Mouse (Mus musculus) urinary bladder, postnatal 14 days (tissue): Measurements from ENCODE around the gene Pltp.

Experiments
- DNase-seq: peaks from one replicate; pipeline ENCODE4 v3.0.0; 2021; ENCODE audit warnings: low spot score

Pltp gene

DNA sequence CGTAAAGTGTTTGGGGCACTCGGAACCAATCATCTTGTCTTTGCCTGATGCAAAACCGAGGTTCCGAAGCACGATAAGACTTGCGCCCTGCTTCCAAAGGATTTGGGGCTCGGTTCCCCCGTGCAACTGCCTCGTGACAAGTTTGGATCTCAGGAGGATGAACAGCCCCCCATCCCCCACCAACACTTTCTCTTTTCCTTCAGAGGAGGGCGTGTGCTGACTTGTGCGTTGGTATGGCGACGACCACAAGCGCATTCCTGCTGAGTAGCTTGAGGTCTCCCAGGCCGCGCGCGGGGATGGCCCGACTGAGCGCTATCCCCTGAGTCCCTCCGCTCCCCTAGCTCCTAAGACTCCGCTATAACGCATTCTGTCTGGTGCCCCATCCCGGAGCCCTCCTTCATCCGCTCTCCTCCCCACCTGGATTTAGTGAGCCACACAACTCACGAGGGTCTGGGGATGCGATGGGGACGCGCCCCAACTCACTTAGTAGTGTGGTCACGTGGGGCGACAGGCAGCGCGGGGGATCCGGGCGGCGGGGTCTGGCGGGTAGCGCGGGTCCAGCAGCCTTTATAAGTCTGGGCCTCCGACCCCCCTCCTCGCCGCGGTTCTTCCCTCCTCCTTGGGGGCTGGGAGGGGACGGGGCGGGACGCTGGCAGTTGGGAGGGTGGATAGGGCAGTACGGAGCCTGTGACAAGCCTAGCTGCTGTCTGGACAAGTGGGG is at the start of gene Pltp:
TSS of gene Pltp (minus strand) at position 611 of the 721 bp plus-strand sequence.
- peak; percentile 77 for DNase-seq

DNA sequence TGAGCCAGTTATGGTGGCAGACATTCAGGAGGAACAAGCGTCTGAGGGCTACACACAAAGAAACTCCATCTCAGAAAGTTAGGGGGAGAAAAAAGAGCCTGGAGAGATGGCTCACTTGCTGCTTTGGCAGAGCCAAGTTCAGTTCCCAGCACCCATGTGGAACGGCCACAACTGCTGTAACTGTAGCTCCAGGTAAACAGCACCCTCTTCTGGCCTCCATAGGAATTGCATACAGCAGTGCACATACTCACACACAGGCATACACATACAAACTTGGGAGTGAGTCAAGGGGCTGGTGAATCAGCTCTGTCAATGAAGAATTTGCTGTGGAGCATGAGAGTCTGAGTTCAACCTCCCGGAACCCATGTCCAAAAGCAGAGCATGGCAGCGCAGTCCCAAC is 48.6 kb upstream of the Pltp start:
- no peak for DNase-seq

DNA sequence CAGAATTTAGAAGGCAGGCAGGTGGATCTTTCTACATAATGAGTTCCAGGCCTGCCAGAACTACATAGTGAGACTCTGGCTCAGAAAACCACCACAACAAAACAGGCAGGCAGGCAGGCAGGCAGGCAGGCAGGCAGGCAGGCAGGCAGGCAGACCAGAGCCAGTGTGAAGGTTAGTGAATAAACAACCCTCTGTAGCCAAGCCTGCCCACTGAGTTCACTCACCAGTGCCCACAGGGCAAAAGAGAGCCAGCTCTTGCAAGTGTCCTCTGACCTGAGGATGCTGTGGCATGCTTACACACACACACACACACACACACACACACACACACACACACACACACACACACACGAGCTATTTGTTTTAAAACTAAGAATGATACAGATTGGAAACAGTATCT is 46.0 kb upstream of the Pltp start:
- DNase-seq: no peak

DNA sequence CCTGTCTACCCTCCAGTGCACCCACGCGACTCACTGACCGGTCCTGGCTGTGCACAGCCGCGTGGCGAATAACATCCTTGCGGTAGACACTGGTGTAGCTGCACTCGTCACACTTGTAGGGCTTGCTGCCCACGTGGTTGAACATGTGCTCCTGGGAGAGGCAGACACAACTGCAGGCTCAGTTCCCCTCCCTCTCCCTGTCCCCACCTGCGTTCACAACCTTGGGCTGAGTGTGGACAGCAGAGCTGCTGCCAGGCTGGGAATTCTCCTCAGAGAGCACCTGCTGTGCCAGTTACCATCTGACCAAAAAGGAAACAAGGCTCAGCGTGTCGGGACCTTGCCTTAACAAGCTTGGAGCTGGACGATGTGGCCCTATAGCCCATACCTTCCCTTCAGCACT is 43.9 kb upstream of the Pltp start:
- DNase-seq: no peak

DNA sequence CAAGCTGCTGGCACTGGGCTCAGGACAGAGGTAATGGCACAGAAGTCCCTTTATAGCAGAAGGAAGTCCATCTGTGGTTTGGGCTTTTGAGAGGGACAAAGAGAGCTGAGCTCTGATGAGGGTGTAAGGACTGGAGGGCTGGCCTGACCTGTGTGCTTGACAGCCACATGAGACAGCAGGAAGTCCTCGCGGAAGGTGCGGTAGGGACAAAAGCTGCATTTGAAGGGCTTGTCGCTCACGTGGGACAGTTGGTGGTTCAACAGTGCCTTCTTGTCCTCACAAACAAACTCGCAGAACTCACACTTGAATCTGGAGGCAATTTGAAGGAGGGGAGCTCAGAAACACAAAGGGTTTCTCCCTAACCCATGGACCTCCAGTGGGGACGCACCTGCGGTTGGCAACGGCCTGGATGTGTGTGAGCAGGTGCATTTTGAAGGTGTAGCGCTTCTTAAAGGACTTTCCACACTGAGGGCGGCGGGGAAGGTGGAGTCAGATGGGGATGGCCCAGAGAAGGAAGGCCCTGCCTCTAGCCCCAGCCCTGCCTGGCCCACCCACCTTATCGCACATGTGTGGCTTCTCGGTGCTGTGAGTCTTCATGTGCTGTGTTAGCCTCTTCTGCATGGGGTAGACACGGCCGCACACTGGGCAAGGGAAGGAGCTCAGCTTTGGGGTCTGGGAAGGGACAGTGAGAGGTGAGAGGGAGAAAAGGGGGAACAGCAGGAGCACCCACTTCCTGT is 42.4 kb upstream of the Pltp start:
- DNase-seq: no peak

DNA sequence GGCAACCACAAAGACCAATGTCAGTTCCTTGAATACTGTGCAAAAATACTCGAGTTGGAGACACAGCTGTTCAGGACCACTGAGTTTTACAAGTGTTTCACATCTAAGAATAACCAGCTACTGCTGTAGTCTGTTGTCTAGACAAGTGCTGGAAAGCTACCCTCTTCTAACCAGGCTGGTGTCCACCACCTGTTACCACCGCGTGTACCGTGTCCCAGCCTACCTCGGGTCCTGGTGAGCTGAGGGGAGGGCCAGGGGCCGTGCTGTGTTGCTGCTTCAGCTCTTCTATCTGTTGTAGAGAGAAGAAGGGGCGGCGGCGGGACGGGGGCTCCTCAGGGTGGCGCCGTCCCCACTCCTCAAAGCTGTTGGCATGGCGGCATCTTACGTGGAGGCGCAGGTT is 41.5 kb upstream of the Pltp start:
- DNase-seq: no peak

DNA sequence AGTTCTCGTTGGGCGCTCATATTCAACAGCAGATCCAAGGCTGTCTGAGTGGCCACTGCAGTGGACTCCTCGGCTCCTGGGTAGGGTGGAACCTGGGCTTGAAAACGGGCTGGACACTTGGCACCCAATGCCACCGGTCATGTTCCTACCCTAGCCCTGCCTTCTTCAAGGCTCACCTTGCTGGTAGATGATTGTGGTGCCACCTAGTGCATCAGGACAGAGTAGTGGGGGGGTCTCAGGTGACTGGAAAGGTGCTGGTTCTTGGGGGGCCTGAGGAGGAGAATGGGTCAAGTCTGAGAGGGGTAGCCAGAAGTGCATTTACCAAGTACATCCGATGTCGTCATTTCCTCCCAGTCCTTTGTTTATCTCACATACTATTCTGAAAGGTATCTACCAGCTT is 40.5 kb upstream of the Pltp start:
- no peak for DNase-seq

DNA sequence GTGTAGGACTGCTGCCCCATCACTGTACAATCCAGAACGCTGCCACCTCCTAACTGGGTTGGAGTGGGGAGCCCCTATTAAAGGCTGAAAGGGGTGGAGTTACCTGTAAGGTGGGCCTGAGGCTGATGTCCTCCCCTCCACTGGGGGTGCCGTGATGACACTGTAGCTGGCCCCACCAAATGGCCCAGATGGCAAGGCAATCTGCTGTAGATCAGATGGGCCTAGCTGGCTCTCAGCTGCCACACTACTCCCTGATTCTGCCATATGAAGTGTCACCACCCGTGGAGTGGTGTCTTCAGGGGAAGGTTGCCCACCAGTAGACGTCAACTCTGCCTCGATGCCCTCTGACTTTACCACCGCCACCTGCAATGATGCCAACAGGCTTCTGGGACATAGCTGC is 38.4 kb upstream of the Pltp start:
- DNase-seq: no peak

DNA sequence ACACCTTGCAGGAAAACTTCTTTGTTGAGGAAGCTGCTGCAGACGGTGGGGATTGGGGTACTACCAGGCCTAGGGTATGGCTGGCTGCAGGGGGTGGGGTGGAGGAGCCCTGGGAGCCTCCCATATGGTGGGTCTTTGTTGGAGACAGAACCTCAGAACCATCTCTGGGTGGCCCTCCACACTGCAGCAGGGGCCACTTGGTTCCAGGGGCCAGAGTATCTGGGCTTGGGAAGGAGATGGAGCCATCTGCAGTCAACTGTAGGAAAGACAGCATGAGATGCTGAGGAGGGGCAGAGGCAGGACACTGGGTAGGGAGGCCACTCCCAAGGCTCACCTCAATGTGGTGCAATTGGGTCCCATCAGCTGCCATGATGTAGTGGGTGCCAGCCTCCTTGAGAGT is 37.1 kb upstream of the Pltp start:
- DNase-seq: no peak

DNA sequence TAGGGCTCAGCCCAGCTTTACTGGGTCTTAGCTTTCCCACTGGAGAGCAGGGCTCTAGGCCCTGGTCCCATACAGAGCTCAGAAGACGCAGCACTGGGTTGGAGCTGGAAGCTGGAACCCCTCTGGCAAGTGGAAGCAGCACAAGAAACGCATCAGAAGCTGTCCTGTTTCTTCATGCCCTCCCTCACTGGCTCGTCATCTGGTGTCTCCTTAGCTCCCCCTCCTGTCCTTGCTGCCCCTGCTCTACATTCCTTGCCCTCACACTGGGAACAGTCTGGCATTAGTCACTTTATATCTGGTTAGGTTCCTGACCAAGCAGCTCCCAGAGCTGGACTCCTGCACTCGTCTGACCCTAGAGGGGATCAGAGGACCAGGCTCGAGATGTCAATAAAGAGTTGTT is 36.5 kb upstream of the Pltp start:
- DNase-seq: no peak

DNA sequence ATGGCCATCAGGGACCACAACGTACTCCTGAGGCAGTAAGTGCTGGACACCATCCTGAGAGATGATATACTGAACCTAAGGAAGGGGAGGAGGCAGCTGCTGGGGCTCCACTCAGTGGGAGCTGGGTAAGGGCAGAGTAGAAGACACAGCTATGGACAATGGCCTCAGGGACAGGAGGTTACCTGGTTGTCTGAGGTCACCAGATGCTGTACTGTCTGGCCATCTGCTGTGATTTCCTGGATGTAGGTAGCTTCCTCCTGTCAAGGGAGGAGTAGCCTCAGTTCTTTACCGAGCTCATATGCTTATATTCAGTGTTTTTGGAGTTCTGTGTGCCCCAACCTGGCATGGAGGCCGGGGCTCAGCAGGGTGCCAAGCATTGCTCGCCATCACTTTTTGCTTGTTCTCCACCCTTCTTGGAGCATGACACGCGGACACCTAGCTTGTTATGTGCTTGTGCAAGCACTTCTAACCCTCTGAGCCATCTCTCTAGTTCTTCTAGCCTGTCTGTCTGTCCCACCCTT is 35.2 kb upstream of the Pltp start:
- DNase-seq: no peak

DNA sequence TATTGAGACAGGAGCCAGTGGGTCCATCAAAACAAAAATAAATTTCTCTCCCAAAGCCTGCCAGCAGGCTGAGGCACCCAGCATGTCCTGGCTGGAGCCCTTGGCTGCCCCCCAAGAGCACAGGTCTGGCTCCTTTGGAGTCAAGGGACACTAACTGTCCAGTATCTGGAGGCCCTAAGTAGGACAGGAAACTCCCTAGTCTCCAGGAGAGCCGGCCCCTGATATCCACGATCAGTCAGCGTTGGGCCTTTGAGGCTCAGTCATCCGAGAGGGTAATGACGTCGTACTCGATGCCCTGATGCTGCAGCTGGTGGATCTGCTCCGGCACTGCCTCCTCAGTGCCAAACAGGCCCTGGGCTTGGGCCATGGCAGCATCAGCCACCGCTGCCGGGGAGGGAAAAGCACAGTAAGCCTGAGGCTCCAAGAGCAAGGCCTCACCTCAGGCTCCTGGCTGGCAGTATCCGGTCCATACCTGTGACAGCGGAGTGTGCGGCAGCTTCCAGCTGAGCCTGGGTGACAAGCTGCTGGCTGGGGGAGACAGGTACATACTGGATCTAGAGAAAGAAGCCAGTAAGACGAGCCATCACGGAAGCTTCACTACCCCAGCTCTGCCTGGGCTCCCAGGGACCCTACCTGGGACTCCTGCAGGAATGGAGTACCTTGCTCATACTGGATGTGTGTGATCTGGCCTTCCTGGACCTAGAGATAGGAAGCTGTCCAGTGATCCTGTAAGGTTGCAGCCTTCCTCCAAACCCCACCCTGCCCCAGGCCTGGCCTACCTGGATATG is 34.6 kb upstream of the Pltp start:
- DNase-seq: no peak

DNA sequence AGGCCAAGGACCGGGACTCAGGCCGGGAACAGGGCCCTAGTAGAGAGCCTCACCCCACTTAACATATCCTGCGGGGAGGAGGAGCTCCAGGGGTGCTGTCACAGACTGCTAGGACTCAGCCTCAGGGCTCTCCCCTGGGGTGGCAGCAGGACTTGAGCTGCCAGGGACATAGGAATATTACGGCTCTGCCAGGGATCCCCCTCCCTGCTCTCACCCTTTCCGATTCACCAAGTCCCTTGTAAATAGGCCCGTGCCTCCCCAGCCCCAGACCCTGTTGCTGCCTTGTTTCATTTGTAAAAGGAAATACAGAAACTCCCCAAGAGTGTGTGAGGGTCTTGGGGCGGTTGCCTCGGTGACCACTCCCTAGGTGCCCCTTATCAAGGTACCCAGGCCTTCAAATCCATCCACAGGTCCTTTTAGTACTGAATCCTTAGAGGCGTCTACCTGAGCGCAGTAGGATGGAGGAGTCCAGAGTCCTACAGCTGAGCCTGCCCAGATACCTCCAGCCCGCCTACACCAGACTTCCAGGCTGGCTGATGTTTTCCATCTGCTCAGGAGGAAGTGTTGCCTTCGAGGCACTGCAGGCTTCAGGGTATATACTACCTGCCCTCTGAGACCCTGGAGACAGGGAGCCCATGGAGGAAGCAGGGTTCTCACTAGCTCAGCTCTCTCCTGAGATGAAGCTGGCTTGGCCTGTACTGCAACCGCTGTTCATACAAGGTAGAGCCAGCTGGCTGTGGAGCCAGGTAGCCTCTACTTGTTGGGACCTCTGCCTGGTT is 33.7 kb upstream of the Pltp start:
- DNase-seq: no peak

DNA sequence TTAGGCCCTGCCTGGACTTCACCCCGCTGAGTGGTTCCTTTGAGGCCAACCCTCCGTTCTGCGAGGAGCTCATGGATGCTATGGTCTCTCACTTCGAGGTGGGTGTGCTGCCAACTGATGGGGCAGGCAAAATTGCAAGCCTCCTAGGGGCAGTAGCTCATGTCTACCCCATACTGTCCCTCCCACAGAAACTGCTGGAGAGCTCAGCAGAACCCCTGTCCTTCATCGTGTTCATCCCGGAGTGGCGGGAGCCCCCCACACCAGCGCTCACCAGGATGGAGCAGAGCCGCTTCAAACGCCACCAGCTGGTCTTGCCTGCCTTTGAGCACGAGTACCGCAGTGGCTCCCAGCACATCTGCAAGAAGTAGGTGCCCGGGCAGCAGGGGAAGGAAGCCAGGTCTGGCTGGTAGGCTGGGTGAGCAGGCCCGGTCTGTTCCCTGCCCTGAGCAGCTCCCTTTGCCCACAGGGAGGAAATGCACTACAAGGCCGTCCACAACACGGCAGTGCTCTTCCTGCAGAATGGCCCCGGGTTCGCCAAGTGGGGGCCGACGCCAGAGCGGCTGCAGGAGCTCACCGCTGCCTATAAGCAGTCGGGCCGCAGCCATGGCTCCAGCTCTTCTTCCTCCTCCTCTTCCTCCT is 33.0 kb upstream of the Pltp start:
- no peak for DNase-seq

DNA sequence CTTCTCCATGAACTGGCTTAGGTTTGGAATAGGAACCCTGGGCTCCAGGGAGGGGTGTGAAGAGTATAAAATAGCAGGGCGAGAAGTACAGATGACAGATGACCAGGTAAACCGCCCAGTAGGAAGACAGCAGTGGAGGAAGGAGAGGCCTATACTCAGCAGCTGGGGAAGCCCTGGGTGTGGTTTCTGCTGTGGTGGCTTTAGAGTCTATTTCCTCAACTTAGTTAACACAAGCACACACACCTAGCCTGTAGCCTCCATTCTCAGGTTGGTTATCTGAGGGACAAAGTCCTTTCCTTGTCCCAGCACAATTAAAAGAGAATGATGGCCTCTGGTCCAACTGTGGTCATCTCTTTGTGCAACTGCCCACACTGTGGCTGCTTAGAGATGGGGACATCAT is 32.4 kb upstream of the Pltp start:
- DNase-seq: no peak

DNA sequence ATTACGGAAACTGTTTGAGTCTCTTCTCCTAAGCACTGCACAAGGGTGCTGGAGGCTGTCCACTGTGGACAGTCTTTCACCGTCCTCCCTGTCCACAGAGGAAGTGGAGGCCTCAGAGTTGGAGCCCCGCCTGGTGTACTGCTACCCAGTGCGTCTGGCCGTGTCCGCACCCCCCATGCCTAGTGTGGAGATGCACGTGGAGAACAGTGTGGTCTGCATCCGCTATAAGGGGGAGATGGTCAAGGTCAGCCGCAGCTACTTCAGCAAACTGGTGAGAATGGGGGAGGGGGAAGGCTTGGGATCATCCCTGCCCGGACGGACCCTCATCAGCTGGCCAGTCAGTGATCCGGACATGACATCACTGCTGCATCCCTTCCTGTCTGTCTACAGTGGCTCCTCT is 31.5 kb upstream of the Pltp start:
- no peak for DNase-seq

DNA sequence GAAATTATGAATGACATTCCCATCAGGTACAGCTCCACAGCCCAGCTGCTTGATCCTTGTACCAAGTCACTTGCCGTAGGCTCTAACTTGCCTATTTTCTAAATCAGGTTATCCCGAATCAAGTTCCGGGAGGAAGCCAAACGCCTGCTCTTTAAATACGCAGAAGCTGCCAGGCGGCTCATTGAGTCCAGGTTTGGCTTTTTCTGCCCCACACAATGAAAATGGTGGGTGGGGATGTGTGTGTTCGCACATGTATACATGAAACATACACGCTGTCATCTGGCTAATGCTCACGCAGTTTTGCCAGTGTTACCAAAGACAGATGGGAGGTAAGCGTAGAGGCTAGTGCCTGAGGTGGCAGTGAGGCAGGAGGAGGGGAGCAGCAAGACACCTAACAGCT is 29.1 kb upstream of the Pltp start:
- DNase-seq: no peak

DNA sequence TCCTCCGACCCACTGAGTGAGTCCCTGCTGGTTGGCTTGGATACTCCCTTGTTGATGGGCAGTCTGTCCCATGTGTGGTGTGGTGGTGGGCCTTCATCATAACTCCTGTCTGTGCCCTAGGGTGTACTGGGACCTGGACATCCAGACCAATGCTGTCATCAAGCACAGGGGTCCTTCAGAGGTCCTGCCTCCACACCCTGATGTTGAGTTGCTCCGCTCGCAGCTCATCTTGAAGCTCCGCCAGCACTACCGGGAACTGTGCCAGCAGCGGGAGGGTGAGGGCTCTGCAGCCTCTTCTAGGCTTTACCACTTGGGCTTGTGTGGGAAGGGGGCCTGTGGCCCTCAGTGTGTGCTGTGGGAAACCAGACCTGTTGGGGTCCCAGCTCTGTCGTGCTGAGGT is 28.3 kb upstream of the Pltp start:
- DNase-seq: peak; percentile 78

DNA sequence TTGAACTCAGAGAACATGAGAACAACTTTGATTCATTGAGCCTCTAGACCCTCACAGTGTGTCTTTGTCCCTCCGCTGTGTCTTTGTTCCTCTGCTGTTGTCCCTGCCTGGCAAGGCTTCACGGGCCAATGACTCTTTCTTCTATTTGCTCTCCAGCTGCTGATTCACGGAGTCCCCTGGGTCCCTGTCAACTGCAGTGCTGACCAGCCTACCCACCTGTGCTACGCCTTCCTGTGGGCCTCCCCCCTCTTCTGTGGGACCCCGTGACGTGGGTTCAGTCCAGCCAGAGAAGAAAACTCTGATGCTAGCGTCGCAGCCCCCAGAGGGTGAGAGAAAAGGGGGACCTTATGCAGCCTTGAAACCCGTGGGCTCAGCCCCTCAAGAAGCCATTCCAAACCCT is 25.1 kb upstream of the Pltp start:
- DNase-seq: no peak

DNA sequence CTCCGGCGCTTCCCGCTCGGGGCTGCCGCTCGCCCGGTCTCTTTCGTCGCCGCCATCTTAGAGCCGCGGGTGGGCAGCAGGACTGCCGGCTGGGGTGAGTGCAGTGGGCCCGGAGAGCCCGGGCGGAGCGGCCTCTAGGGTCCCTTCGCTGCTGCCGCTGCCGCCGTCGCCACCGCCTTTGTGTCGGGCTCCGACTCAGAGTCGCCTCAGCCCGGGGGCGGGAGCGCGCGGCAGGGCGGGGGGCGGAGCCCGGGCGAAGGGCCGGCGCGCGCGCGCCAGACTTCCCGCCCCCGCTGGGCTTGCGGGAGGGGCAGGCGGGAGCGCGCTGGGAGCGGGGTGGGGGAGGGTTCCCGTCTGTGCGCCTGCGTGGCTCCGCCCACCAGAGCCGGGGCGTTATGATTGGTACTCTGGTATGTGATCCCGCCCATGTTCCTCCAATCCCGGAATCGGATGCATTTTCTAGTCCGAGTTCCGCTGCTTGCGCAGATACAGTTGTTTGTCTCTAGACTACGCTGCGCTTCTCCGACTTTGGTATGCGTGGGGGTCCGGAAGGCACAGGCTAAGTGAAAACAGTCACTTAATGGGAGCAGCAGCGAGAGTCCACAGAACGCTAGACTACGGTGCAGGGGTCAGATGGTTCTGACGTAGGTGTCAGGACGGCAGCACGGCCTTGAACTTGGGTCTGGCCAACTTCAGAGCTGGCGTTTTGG is 22.2 kb upstream of the Pltp start:
- DNase-seq: peak; percentile 92

DNA sequence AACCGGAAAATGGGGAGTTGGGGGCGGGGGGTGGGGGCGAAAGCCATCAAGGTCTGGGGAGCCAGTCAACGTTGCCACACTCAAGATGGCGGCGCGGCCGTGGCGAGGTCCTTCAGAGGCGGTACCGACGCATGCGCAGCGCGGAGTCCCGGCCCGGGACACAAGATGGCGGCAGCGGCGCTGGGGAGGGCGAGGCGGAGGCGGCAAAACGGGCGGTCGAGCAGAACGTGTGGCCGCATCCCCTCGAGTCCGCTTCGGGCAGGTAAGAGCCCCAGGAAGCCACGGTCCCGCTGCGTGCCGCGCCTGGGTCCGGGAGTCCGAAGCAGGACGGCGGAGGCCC is 21.7 kb upstream of the Pltp start, which contains the start of gene Pcif1:
TSS of gene Pcif1 (plus strand) at position 77 of the 340 bp plus-strand sequence.
- DNase-seq: peak; percentile 91
